In the genomic region with DNA sequence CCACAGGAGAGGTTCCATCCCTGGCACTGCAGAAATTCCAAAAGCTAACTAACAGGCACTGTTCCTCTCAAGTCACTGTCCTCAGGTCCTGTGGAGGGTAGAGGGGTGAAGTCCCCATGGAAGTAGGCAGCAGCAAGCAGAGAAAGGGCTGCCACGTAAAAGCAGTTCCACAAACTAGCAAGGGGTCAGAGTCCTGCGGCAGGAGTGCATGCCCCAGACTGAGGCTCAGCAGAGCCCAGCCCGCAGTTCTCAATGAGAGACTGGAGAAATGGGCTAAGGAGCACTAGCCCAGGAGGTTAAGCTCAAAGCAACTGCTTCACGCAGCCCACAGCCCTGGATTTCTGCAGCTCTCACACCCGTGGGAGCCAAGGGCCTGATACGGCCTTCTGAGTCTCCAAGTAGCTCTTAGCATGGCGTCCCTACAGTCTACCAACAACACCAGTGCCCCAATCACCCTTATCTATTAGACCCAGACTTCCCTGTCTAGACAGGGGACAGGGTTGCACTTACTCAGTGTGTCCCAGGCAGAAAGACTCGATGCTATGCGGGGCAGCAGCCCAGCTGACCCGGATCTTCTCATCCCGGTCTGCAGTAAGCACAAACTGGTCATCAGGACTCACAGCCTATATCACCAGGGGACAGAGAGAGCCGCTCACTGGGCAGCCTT, we compare ENCODE assay signal across 20 mouse cellular contexts. TPM values are rescaled to one million over a fixed set of nuclear protein-coding genes. Genes with fewer than 3 reads are reported as not detected.
DNase-seq lines count a peak whose midpoint lies in the region; ATAC-seq lines count a peak whose summit lies in the region.
"Had no signal": no experiment of that assay in that cellular context is flagged by ENCODE, and none has a peak within 500 bp of the region (broad histone marks: within the 10 kb centered on the region; RNA-seq: fewer than 3 reads in every experiment).

No protein-coding gene starts in this region.

- ATAC-seq in kidney, embryonic 14.5 days (ENCODE audit: low FRiP score, low TSS enrichment) = no peak
- ATAC-seq in erythroid progenitor cell, adult 5-6 weeks (replicated peaks; ENCODE audit: low FRiP score, poor library complexity, severe bottlenecking) = peak; percentile 72
- peak; percentile 94 for ATAC-seq in liver, embryonic 12.5 days
- ATAC-seq: forebrain, embryonic 13.5 days; hindbrain, embryonic 16.5 days; lung, postnatal 0 days had no signal

- H3K27me3 ChIP-seq in kidney, embryonic 14.5 days (ENCODE audit: control insufficient read depth, insufficient read depth, low read length) = no peaks in the 10 kb centered on the region
- no peaks in the 10 kb centered on the region for H3K27me3 ChIP-seq in liver, embryonic 12.5 days (replicated peaks)
- H3K27me3 ChIP-seq: forebrain, embryonic 13.5 days; limb, embryonic 13.5 days; megakaryocyte, embryonic 14.5 days; neural tube, embryonic 13.5 days had no signal

- no peak overlapping the region for H3K9ac ChIP-seq in kidney, embryonic 14.5 days (ENCODE audit: low read depth, low read length)
- 0 out of 2 replicates have a peak overlapping the region, but pooled peaks have one; percentile 36 for H3K9ac ChIP-seq in liver, embryonic 12.5 days
- H3K9ac ChIP-seq: forebrain, embryonic 13.5 days; limb, embryonic 13.5 days; neural tube, embryonic 13.5 days had no signal

- no peaks in the 10 kb centered on the region for H3K9me3 ChIP-seq in kidney, embryonic 14.5 days (ENCODE audit: control insufficient read depth, low read length)
- H3K9me3 ChIP-seq in liver, embryonic 12.5 days (replicated peaks) = no peaks in the 10 kb centered on the region
- H3K9me3 ChIP-seq: forebrain, embryonic 13.5 days; heart, embryonic 10.5 days; limb, embryonic 13.5 days; megakaryocyte, embryonic 14.5 days; neural tube, embryonic 13.5 days had no signal

- WGBS in kidney, embryonic 14.5 days = 96% methylated on average over 12 of the region's 12 CpGs
- WGBS in liver, embryonic 12.5 days (ENCODE audit: insufficient replicate concordance) = 46% methylated on average over 12 of the region's 12 CpGs

- H3K36me3 ChIP-seq in kidney, embryonic 14.5 days (ENCODE audit: control insufficient read depth, insufficient read depth, low read length) = peaks cover 78% of the 10 kb centered on the region
- H3K36me3 ChIP-seq in liver, embryonic 12.5 days = peaks cover 100% of the 10 kb centered on the region

- peak; percentile 41 for DNase-seq in kidney, adult 18-20 months
- DNase-seq in adrenal gland, postnatal 4 days (ENCODE audit: low spot score in 2 of 2) = no peak
- no peak for DNase-seq in urinary bladder, adult 18-20 months (ENCODE audit: low spot score in 2 of 2)
- no peak for DNase-seq in heart, postnatal 4 days
- DNase-seq: adrenal gland, postnatal 36 days; cerebellum, adult 9-11 months; gastrocnemius, postnatal 36 days; layer of hippocampus, adult 9-11 months; thymus, postnatal 14 days had no signal

- H3K4me1 ChIP-seq in kidney, embryonic 14.5 days (ENCODE audit: control insufficient read depth, insufficient read depth, low read length) = peaks cover 8% of the 10 kb centered on the region
- peaks cover 43% of the 10 kb centered on the region for H3K4me1 ChIP-seq in liver, embryonic 12.5 days
- H3K4me1 ChIP-seq: limb, embryonic 13.5 days had no signal

- H3K4me2 ChIP-seq in kidney, embryonic 14.5 days (replicated peaks; ENCODE audit: low read depth, low read length) = no peak overlapping the region
- H3K4me2 ChIP-seq in liver, embryonic 12.5 days = peak overlapping the region; percentile 45
- H3K4me2 ChIP-seq: forebrain, embryonic 13.5 days; limb, embryonic 13.5 days; neural tube, embryonic 13.5 days had no signal

- no peak overlapping the region for H3K4me3 ChIP-seq in kidney, embryonic 14.5 days (ENCODE audit: low read length)
- no peak overlapping the region for H3K4me3 ChIP-seq in liver, embryonic 12.5 days
- H3K4me3 ChIP-seq: forebrain, embryonic 13.5 days; heart, embryonic 10.5 days; limb, embryonic 13.5 days; megakaryocyte, embryonic 14.5 days; neural tube, embryonic 13.5 days had no signal

- no peak overlapping the region for H3K27ac ChIP-seq in kidney, embryonic 14.5 days (ENCODE audit: low read depth, low read length)
- peak overlapping the region; percentile 52 for H3K27ac ChIP-seq in liver, embryonic 12.5 days
- H3K27ac ChIP-seq: forebrain, embryonic 13.5 days; heart, embryonic 10.5 days; kidney, postnatal 0 days; limb, embryonic 13.5 days; neural tube, embryonic 13.5 days had no signal

RNA-seq across cellular contexts. Expression of gene Wdr4, which starts 17.4 kb away (rescaled TPM):
- polyA plus RNA-seq in kidney, embryonic 14.5 days (2014; fragmentation: Nextera tagmentation; extraction: Ambion mirVana) = 40.6 and 45.7 TPM in 2 replicates
- total RNA-seq in erythroid progenitor cell, adult 5-6 weeks (2015; ENCODE audit: low replicate concordance) = 2.5 and 8.3 TPM in 2 replicates
- total RNA-seq in erythroid progenitor cell, adult 5-6 weeks (2017; ENCODE audit: low replicate concordance) = 1.8 and 2.4 TPM in 2 replicates
- polyA plus RNA-seq in liver, embryonic 12.5 days (2016; fragmentation: Nextera tagmentation; extraction: Ambion mirVana) = 42.2 and 46.1 TPM in 2 replicates
- 10 to 100 TPM; 31.4 to 33.7 TPM for total RNA-seq in adrenal gland, postnatal 4 days (2021)
- 10 to 100 TPM; 15.9 to 16.4 TPM for total RNA-seq in heart, postnatal 4 days (2021)

RNA-seq across cellular contexts. Expression of gene Ndufv3, which starts 17.5 kb away (rescaled TPM):
- polyA plus RNA-seq in kidney, embryonic 14.5 days (2014; fragmentation: Nextera tagmentation; extraction: Ambion mirVana) = 231 and 270 TPM in 2 replicates
- total RNA-seq in erythroid progenitor cell, adult 5-6 weeks (2015; ENCODE audit: low replicate concordance) = 30.6 and 51.6 TPM in 2 replicates
- 54.4 and 57.5 TPM in 2 replicates for total RNA-seq in erythroid progenitor cell, adult 5-6 weeks (2017; ENCODE audit: low replicate concordance)
- polyA plus RNA-seq in liver, embryonic 12.5 days (2016; fragmentation: Nextera tagmentation; extraction: Ambion mirVana) = 214 and 215 TPM in 2 replicates
- 100 to 1,000 TPM; 359 to 397 TPM for total RNA-seq in adrenal gland, postnatal 4 days (2021)
- total RNA-seq in heart, postnatal 4 days (2021) = 100 to 1,000 TPM; 873 to 920 TPM

Comparison
In these comparisons a context has a peak if more than half of its experiments do, and no peak if none do; other contexts are left out.
1. RNA of gene Ndufv3, which starts 17.5 kb away (total RNA-seq): 873 to 920 TPM in heart, postnatal 4 days and 359 to 397 TPM in adrenal gland, postnatal 4 days; 30.6 to 57.5 TPM in erythroid progenitor cell, adult 5-6 weeks; every median in the first group is over 4 times any median in the second.